Mouse (Mus musculus): Measurements from ENCODE around the gene Gemin2.
"Not testable (repeated sequence)": the region's sequence is repeated elsewhere in the genome, so short reads cannot be mapped to it uniquely, and the experiment has no call there.

The Gemin2 gene

GRCm38 (mm10) chr12:59013234-59013633 lies at the start of gene Gemin2:
Gemin2 (plus strand) TSS chr12:59013393.
- peak; percentile 89 for DNase-seq

- no peak for DNase-seq
Observed at GRCm38 (mm10) chr12:58964583-58964982, 48.6 kb upstream of the Gemin2 start.

GRCm38 (mm10) chr12:58976966-58977365 lies 36.2 kb upstream of the Gemin2 start:
- no peak for DNase-seq

GRCm38 (mm10) chr12:58981178-58981661 lies 32.0 kb upstream of the Gemin2 start:
- not testable (repeated sequence) for DNase-seq

- DNase-seq = no peak
Observed at GRCm38 (mm10) chr12:58985766-58986165, 27.4 kb upstream of the Gemin2 start.

GRCm38 (mm10) chr12:59010482-59010881 lies 2.7 kb upstream of the Gemin2 start:
- no peak for DNase-seq

GRCm38 (mm10) chr12:59011275-59011843 lies 1.8 kb upstream of the Gemin2 start:
- DNase-seq = no peak

- peak; percentile 99 for DNase-seq
Observed at GRCm38 (mm10) chr12:59011844-59012709, 1.1 kb upstream of the Gemin2 start, which contains the start of gene Sec23a. Sec23a (minus strand) TSS chr12:59012017.

- DNase-seq = no peak
Observed at GRCm38 (mm10) chr12:59012710-59013091, 492 bp upstream of the Gemin2 start.

GRCm38 (mm10) chr12:59017970-59018369 lies 4.8 kb downstream of the Gemin2 start:
- no peak for DNase-seq

- no peak for DNase-seq
Observed at GRCm38 (mm10) chr12:59019891-59020290, 6.7 kb downstream of the Gemin2 start.

GRCm38 (mm10) chr12:59021306-59021705 lies 8.1 kb downstream of the Gemin2 start:
- DNase-seq = no peak

GRCm38 (mm10) chr12:59032101-59032500 lies 18.9 kb downstream of the Gemin2 start:
- no peak for DNase-seq

- DNase-seq = no peak
Observed at GRCm38 (mm10) chr12:59039162-59039970, 26.2 kb downstream of the Gemin2 start.

- DNase-seq = no peak
Observed at GRCm38 (mm10) chr12:59039971-59040844, 27.0 kb downstream of the Gemin2 start.

- DNase-seq = no peak
Observed at GRCm38 (mm10) chr12:59040851-59041250, 27.7 kb downstream of the Gemin2 start.

- DNase-seq = no peak
Observed at GRCm38 (mm10) chr12:59052470-59052869, 39.3 kb downstream of the Gemin2 start.

GRCm38 (mm10) chr12:59053166-59053565 lies 40.0 kb downstream of the Gemin2 start:
- no peak for DNase-seq

- DNase-seq = no peak
Observed at GRCm38 (mm10) chr12:59053976-59054375, 40.8 kb downstream of the Gemin2 start.

- no peak for DNase-seq
Observed at GRCm38 (mm10) chr12:59055196-59055850, 42.1 kb downstream of the Gemin2 start.

GRCm38 (mm10) chr12:59056222-59056621 lies 43.0 kb downstream of the Gemin2 start:
- no peak for DNase-seq

- DNase-seq = not testable (repeated sequence)
Observed at GRCm38 (mm10) chr12:59058242-59058641, 45.0 kb downstream of the Gemin2 start.
